Mouse (Mus musculus) megakaryocyte, embryonic 14.5 days (primary cell): Measurements from ENCODE around the gene Cxcr1. TPM values are rescaled to one million over a fixed set of nuclear protein-coding genes. Genes with fewer than 3 reads are reported as not detected.
A peak's percentile ranks its signal among the peaks of the same experiment; 100 is the strongest.

Experiments used
- H3K27me3 ChIP-seq: replicated peaks from 2 replicates; pipeline ENCODE3; 2012; ENCODE audit warnings: inconsistent platforms
- H3K36me3 ChIP-seq: replicated peaks from 2 replicates; pipeline ENCODE3; 2012; ENCODE audit warnings: low read length, inconsistent platforms, mixed read lengths
- H3K4me1 ChIP-seq: 2 replicates; pipeline ENCODE4 v1.6.1; 2012; ENCODE audit warnings: inconsistent platforms
- H3K4me3 ChIP-seq: replicated peaks from 2 replicates; pipeline ENCODE3; 2012; ENCODE audit warnings: moderate library complexity, mild to moderate bottlenecking, inconsistent platforms
- H3K9me3 ChIP-seq: 2 replicates; pipeline ENCODE4 v1.6.1; 2012; ENCODE audit warnings: inconsistent platforms
- FLI1 ChIP-seq: IDR thresholded peaks from 2 replicates; pipeline ENCODE4 v1.6.1; 2012; ENCODE audit warnings: low read length, inconsistent platforms, mixed read lengths
- GATA1 ChIP-seq: IDR thresholded peaks from 3 replicates; pipeline ENCODE4 v1.6.1; 2012; ENCODE audit warnings: mixed read lengths, low read length, inconsistent platforms, borderline replicate concordance
- polyA plus RNA-seq: library from polyadenylated mRNA; stranded (reverse); fragments of >175 nt; gene quantifications from 2 replicates; pipeline ENCODE4 v1.2.3, GENCODE M21; 2012; ENCODE audit warnings: low replicate concordance; ENCODE audit not compliant: insufficient read depth

Cxcr1 gene
- polyA plus RNA-seq, 1 experiment = not detected

GRCm38 (mm10) chr1:74229942-74230341 lies 35.5 kb upstream of the Cxcr1 start:
- no peaks in the 10 kb centered on the region for H3K9me3 ChIP-seq
- no peak overlapping the region for H3K4me3 ChIP-seq
- TF ChIP-seq FLI1 (no peak), GATA1 (no peak)
- peaks cover 44% of the 10 kb centered on the region for H3K4me1 ChIP-seq
- H3K36me3 ChIP-seq = peaks cover 2% of the 10 kb centered on the region
- no peaks in the 10 kb centered on the region for H3K27me3 ChIP-seq

- peak overlapping the region; percentile 57 for H3K4me3 ChIP-seq
- H3K4me1 ChIP-seq = peaks cover 35% of the 10 kb centered on the region
- peaks cover 2% of the 10 kb centered on the region for H3K36me3 ChIP-seq
- no peaks in the 10 kb centered on the region; the same call in 1 of the 2 replicates for H3K9me3 ChIP-seq
- H3K27me3 ChIP-seq = no peaks in the 10 kb centered on the region
- TF ChIP-seq FLI1 = no peak
- TF ChIP-seq GATA1 = no peak
These were observed 32.9 kb upstream of the Cxcr1 start for GRCm38 (mm10) chr1:74227317-74227716.

- Histone ChIP-seq H3K4me1 (peaks cover 2% of the 10 kb centered on the region), H3K36me3 (no peaks in the 10 kb centered on the region), H3K4me3 (no peak overlapping the region), H3K27me3 (peaks cover 6% of the 10 kb centered on the region), H3K9me3 (no peaks in the 10 kb centered on the region; the same call in 1 of the 2 replicates)
- TF ChIP-seq GATA1 (no peak), FLI1 (no peak)
These were observed 25.5 kb upstream of the Cxcr1 start for GRCm38 (mm10) chr1:74219922-74220321.

- peaks cover 4% of the 10 kb centered on the region for H3K27me3 ChIP-seq
- TF ChIP-seq GATA1 (no peak), FLI1 (no peak)
These were observed 14.5 kb upstream of the Cxcr1 start for GRCm38 (mm10) chr1:74208941-74209340.

GRCm38 (mm10) chr1:74207906-74208305 lies 13.5 kb upstream of the Cxcr1 start:
- Histone ChIP-seq H3K4me3 (no peak overlapping the region), H3K4me1 (peaks cover 30% of the 10 kb centered on the region), H3K27me3 (peaks cover 4% of the 10 kb centered on the region), H3K36me3 (no peaks in the 10 kb centered on the region), H3K9me3 (no peaks in the 10 kb centered on the region)
- TF ChIP-seq GATA1 (no peak), FLI1 (no peak)

More at GRCm38 (mm10) chr1:74208941-74209340, 14.5 kb upstream of the Cxcr1 start:
- peaks cover 30% of the 10 kb centered on the region for H3K4me1 ChIP-seq
- H3K4me3 ChIP-seq = no peak overlapping the region
- no peaks in the 10 kb centered on the region for H3K36me3 ChIP-seq
- H3K9me3 ChIP-seq = no peaks in the 10 kb centered on the region

GRCm38 (mm10) chr1:74206642-74207041 lies 12.2 kb upstream of the Cxcr1 start:
- H3K4me3 ChIP-seq = peak overlapping the region; percentile 13
- H3K27me3 ChIP-seq = peaks cover 4% of the 10 kb centered on the region
- H3K4me1 ChIP-seq = peaks cover 31% of the 10 kb centered on the region
- TF ChIP-seq GATA1 = no peak
- no peak for TF ChIP-seq FLI1
- H3K36me3 ChIP-seq = no peaks in the 10 kb centered on the region
- H3K9me3 ChIP-seq = no peaks in the 10 kb centered on the region

- Histone ChIP-seq H3K36me3 (no peaks in the 10 kb centered on the region), H3K4me3 (peak overlapping the region; percentile 59), H3K4me1 (peaks cover 38% of the 10 kb centered on the region), H3K9me3 (no peaks in the 10 kb centered on the region), H3K27me3 (peaks cover 4% of the 10 kb centered on the region)
- TF ChIP-seq GATA1 (no peak), FLI1 (no peak)
These were observed 11.4 kb upstream of the Cxcr1 start for GRCm38 (mm10) chr1:74205881-74206280.

GRCm38 (mm10) chr1:74203457-74203856 lies 9.0 kb upstream of the Cxcr1 start:
- H3K4me3 ChIP-seq = no peak overlapping the region
- no peak for TF ChIP-seq FLI1
- no peak for TF ChIP-seq GATA1
- H3K4me1 ChIP-seq = peaks cover 48% of the 10 kb centered on the region
- H3K9me3 ChIP-seq = no peaks in the 10 kb centered on the region
- no peaks in the 10 kb centered on the region for H3K27me3 ChIP-seq
- H3K36me3 ChIP-seq = no peaks in the 10 kb centered on the region

- TF ChIP-seq FLI1 (no peak), GATA1 (no peak)
- Histone ChIP-seq H3K4me3 (peak overlapping the region; percentile 16), H3K4me1 (peaks cover 44% of the 10 kb centered on the region), H3K36me3 (no peaks in the 10 kb centered on the region), H3K9me3 (no peaks in the 10 kb centered on the region), H3K27me3 (peaks cover 14% of the 10 kb centered on the region)
These were observed 6.8 kb upstream of the Cxcr1 start for GRCm38 (mm10) chr1:74201048-74201844.

GRCm38 (mm10) chr1:74199046-74199445 lies 4.6 kb upstream of the Cxcr1 start:
- Histone ChIP-seq H3K9me3 (no peaks in the 10 kb centered on the region), H3K36me3 (no peaks in the 10 kb centered on the region), H3K27me3 (peaks cover 14% of the 10 kb centered on the region), H3K4me3 (no peak overlapping the region), H3K4me1 (peaks cover 48% of the 10 kb centered on the region)
- TF ChIP-seq GATA1 = no peak

GRCm38 (mm10) chr1:74197726-74198470 lies 3.5 kb upstream of the Cxcr1 start:
- TF ChIP-seq FLI1 (no peak), GATA1 (no peak)

More at GRCm38 (mm10) chr1:74197726-74198470, 3.5 kb upstream of the Cxcr1 start:
- Histone ChIP-seq H3K4me1 (peaks cover 50% of the 10 kb centered on the region), H3K27me3 (peaks cover 14% of the 10 kb centered on the region), H3K4me3 (no peak overlapping the region), H3K9me3 (no peaks in the 10 kb centered on the region), H3K36me3 (no peaks in the 10 kb centered on the region)
